Mouse (Mus musculus) hindbrain, embryonic 15.5 days (tissue): Measurements from ENCODE around the gene Adamts15. TPM values are rescaled to one million over a fixed set of nuclear protein-coding genes. Genes with fewer than 3 reads are reported as not detected.

Experiments used
- ATAC-seq: fragments of 200-750 bp; cut with Nextera tagmentation; 2 replicates; pipeline ENCODE4 v1.8.0; 2017; ENCODE audit warnings: low read depth, moderate number of reproducible peaks, moderate TSS enrichment; ENCODE audit not compliant: low FRiP score
- H3K27ac ChIP-seq: fragments of 300-500 bp; sonication (generic); replicated peaks from 2 replicates; pipeline ENCODE4 v1.5.1; 2015; ENCODE audit warnings: mild to moderate bottlenecking, inconsistent platforms
- H3K27me3 ChIP-seq: fragments of 300-500 bp; sonication (generic); 2 replicates; pipeline ENCODE4 v1.6.1; 2015; ENCODE audit warnings: control low read depth, inconsistent platforms
- H3K36me3 ChIP-seq: fragments of 300-500 bp; sonication (generic); 2 replicates; pipeline ENCODE4 v1.6.1; 2015; ENCODE audit warnings: control low read depth, inconsistent platforms
- H3K4me1 ChIP-seq: fragments of 300-500 bp; sonication (generic); replicated peaks from 2 replicates; pipeline ENCODE4 v1.6.1; 2015; ENCODE audit warnings: control low read depth, inconsistent platforms
- H3K4me2 ChIP-seq: fragments of 300-500 bp; sonication (generic); 2 replicates; pipeline ENCODE4 v1.6.1; 2015; ENCODE audit warnings: moderate library complexity, mild to moderate bottlenecking, inconsistent platforms
- H3K4me3 ChIP-seq: fragments of 300-500 bp; sonication (generic); 2 replicates; pipeline ENCODE4 v1.5.1; 2015; ENCODE audit warnings: mild to moderate bottlenecking, inconsistent platforms
- H3K9ac ChIP-seq: fragments of 300-500 bp; sonication (generic); 2 replicates; pipeline ENCODE4 v1.6.1; 2015; ENCODE audit warnings: inconsistent platforms
- H3K9me3 ChIP-seq: fragments of 300-500 bp; sonication (generic); 2 replicates; pipeline ENCODE4 v1.6.1; 2016; ENCODE audit warnings: control low read depth, inconsistent platforms
- WGBS: fragments of 180-500 bp; shearing (Covaris S2); methylation state at CpG from one replicate; pipeline ENCODE4 v1.1.7; 2015; 5-methylcytosine and 5-hydroxymethylcytosine counted together
- polyA plus RNA-seq: library from polyadenylated mRNA; unstranded; fragments of >200 nt; fragmentation: Nextera tagmentation; extraction: Ambion mirVana; gene quantifications from 2 replicates; pipeline ENCODE4 v1.2.1, GENCODE M21; 2015

The Adamts15 gene
- polyA plus RNA-seq, 1 experiment from 2014 or later: 5.6 TPM

DNA sequence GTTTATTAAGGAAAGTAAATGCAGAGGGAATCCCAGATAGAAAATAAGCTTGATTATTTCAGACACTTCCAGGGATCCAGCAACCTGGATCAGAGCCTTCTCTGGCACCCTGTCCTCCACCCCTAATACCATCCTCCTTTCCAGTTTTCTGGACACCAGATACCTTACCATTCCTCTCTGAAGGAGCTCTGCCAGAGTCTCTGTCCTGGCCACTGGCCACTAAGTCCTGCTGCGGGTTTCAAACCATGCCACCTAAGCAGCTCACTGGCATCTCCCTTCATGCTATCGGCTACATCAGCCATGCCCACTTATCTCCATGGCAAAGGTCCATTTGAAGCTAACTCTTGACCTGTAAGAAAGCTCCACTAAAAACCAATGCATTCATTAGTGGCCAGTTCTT, 70.4 kb downstream of the Adamts15 start:
- no peak for ATAC-seq
- WGBS: 81% methylated on average over 2 of the region's 2 CpGs
- H3K9ac ChIP-seq: no peak overlapping the region
- H3K36me3 ChIP-seq: no peaks in the 10 kb centered on the region
- no peaks in the 10 kb centered on the region for H3K27me3 ChIP-seq
- H3K4me3 ChIP-seq: no peak overlapping the region
- H3K4me1 ChIP-seq: no peaks in the 10 kb centered on the region
- H3K27ac ChIP-seq: no peak overlapping the region
- no peaks in the 10 kb centered on the region for H3K9me3 ChIP-seq
- no peak overlapping the region for H3K4me2 ChIP-seq

DNA sequence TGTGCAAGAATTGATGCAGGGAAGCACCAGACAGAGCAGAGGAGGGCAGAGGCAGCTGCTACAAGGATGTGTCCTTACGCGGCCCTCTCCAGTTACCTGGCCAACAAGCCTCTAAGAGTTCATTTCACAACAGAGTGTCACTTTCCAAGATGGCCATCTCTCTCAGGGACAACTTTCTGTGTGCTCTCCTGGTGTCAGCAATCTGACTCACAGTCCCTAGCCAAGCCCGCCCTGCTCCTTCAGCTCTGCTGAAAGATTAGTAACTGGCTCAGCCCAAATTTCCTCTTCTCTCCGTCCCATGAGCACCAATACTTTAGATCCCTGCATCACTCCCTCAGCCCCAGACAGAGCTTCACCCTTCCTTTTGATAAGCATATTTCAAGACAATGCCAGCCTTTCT, 72.3 kb downstream of the Adamts15 start:
- Histone ChIP-seq H3K4me2 (no peak overlapping the region), H3K27me3 (no peaks in the 10 kb centered on the region), H3K36me3 (no peaks in the 10 kb centered on the region), H3K9me3 (no peaks in the 10 kb centered on the region), H3K4me1 (no peaks in the 10 kb centered on the region), H3K9ac (no peak overlapping the region), H3K4me3 (no peak overlapping the region), H3K27ac (no peak overlapping the region)
- no peak for ATAC-seq
- WGBS: 95% methylated on average over 4 of the region's 4 CpGs

DNA sequence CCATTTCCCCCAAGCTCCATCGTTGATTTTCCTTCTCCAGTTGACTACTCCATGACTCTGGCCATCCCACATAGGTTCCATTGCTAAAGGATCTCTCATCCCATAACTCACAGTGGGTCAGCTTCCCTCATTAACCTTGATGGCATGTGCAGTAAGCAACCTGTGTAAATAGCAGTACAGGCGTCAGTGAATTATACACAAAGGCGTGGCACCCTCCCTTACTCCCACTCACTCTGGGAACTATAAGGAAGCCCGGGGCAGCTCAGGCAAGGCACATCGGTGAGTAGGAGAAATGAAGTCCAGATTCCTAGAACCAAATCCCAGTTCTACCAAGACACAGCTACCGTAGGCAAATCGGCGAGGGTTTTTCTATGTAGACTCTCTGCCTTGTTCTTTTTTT, 72.8 kb downstream of the Adamts15 start:
- H3K9me3 ChIP-seq: no peaks in the 10 kb centered on the region
- H3K9ac ChIP-seq: no peak overlapping the region
- no peak for ATAC-seq
- 95% methylated on average over 8 of the region's 8 CpGs for WGBS
- H3K36me3 ChIP-seq: no peaks in the 10 kb centered on the region
- no peaks in the 10 kb centered on the region for H3K27me3 ChIP-seq
- H3K4me2 ChIP-seq: no peak overlapping the region
- no peaks in the 10 kb centered on the region for H3K4me1 ChIP-seq
- no peak overlapping the region for H3K27ac ChIP-seq
- H3K4me3 ChIP-seq: no peak overlapping the region

Other genes with a start within 250 kb of the Adamts15 start
- gene Adamts8, start 20.1 kb upstream of the Adamts15 start, polyA plus RNA-seq: 2.0 and 2.3 TPM in 2 replicates
- 4.4 and 4.6 TPM in 2 replicates for gene Zbtb44, start 108.2 kb upstream of the Adamts15 start, polyA plus RNA-seq
- gene St14, start 209.4 kb upstream of the Adamts15 start, polyA plus RNA-seq: 0.62 and 0.91 TPM in 2 replicates